Mouse (Mus musculus) neural tube, embryonic 11.5 days (tissue): ENCODE results near the gene Snrnp200. TPM values are rescaled to one million over a fixed set of nuclear protein-coding genes. Genes with fewer than 3 reads are reported as not detected.
"Not testable (repeated sequence)": the region's sequence is repeated elsewhere in the genome, so short reads cannot be mapped to it uniquely, and the experiment has no call there.

Experiments used
- ATAC-seq: fragments of 200-750 bp; cut with Nextera tagmentation; 2 replicates; pipeline ENCODE4 v1.8.0; 2017; ENCODE audit warnings: moderate number of reproducible peaks, mild to moderate bottlenecking, moderate TSS enrichment, moderate library complexity; ENCODE audit not compliant: insufficient read depth, low FRiP score, low TSS enrichment
- DNase-seq: peaks from one replicate; pipeline ENCODE4 v3.0.0-alpha.2; 2015; ENCODE audit warnings: low spot score
- H3K27ac ChIP-seq: fragments of 300-500 bp; sonication (generic); 2 replicates; pipeline ENCODE4 v1.5.1; 2014; ENCODE audit warnings: low read depth, mild to moderate bottlenecking, low read length
- H3K27me3 ChIP-seq: fragments of 300-500 bp; sonication (generic); 2 replicates; pipeline ENCODE4 v1.6.1; 2014; ENCODE audit warnings: mild to moderate bottlenecking, low read length, mixed read lengths; ENCODE audit not compliant: control insufficient read depth, insufficient read depth
- H3K36me3 ChIP-seq: fragments of 300-500 bp; sonication (generic); 2 replicates; pipeline ENCODE4 v1.6.1; 2014; ENCODE audit warnings: mild to moderate bottlenecking, low read length, moderate library complexity, mixed read lengths; ENCODE audit not compliant: control insufficient read depth, insufficient read depth
- H3K4me1 ChIP-seq: fragments of 300-500 bp; sonication (generic); 2 replicates; pipeline ENCODE4 v1.6.1; 2014; ENCODE audit warnings: low read length, mixed read lengths; ENCODE audit not compliant: control insufficient read depth, insufficient read depth
- H3K4me2 ChIP-seq: fragments of 300-500 bp; sonication (generic); 2 replicates; pipeline ENCODE4 v1.6.1; 2014; ENCODE audit warnings: low read depth, mild to moderate bottlenecking, moderate library complexity
- H3K4me3 ChIP-seq: fragments of 300-500 bp; sonication (generic); 2 replicates; pipeline ENCODE4 v1.5.1; 2014; ENCODE audit warnings: low read depth, low read length
- H3K9ac ChIP-seq: fragments of 300-500 bp; sonication (generic); 2 replicates; pipeline ENCODE4 v1.6.1; 2014; ENCODE audit warnings: mild to moderate bottlenecking, low read length
- H3K9me3 ChIP-seq: fragments of 300-500 bp; sonication (generic); 2 replicates; pipeline ENCODE4 v1.6.1; 2016; ENCODE audit warnings: low read length; ENCODE audit not compliant: control insufficient read depth
- WGBS: fragments of 180-500 bp; shearing (Covaris S2); extraction: QIAGEN DNeasy Blood & Tissue Kit; methylation state at CpG from one replicate; pipeline ENCODE4 v1.1.7; 2014; 5-methylcytosine and 5-hydroxymethylcytosine counted together
- polyA plus RNA-seq: library from polyadenylated mRNA; unstranded; fragments of >200 nt; fragmentation: Nextera tagmentation; extraction: Ambion mirVana; gene quantifications from 2 replicates; pipeline ENCODE4 v1.2.1, GENCODE M21; 2014

The Snrnp200 gene
- polyA plus RNA-seq = 100 and 110 TPM in 2 replicates

GRCm38 (mm10) chr2:127207547-127208451 is at the start of gene Snrnp200, which contains the start of gene 1810024B03Rik:
Snrnp200 (plus strand) TSS chr2:127208386.
1810024B03Rik (minus strand) TSS chr2:127208280.
- DNase-seq = peak; percentile 95
- no peak within 1 kb of the TSS for H3K27ac ChIP-seq
- peak within 1 kb of the TSS; percentile 72 for H3K4me2 ChIP-seq
- H3K9ac ChIP-seq = peak within 1 kb of the TSS; percentile 68
- H3K36me3 ChIP-seq = peaks cover 13% of the 10 kb centered on the region
- peak within 1 kb of the TSS; percentile 56 for H3K4me3 ChIP-seq
- ATAC-seq = peak; percentile 98
- H3K27me3 ChIP-seq = no peaks in the 10 kb centered on the region
- WGBS = 12% methylated on average over 36 of the region's 36 CpGs
- H3K9me3 ChIP-seq = no peaks in the 10 kb centered on the region
- H3K4me1 ChIP-seq = peaks cover 7% of the 10 kb centered on the region; the same call in 1 of the 2 replicates

DNA sequence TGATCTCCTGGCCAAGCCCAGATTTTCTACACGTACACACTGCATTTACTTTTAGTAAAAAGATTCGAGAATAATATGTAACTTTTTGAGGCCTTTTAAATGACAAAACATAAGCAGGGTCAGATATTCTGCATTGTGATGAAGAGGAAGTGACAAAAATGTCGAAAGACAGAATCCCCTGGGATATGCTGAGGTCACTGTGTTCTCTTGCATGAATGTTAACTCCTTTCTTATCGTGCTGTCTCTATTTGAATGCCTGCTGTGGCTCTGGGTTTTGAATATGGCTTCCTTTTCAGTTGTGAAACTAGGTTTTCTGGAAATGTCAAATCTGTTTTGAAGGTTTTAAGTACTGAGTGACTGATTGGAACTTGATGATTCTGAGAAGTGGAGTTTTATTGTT is 42.5 kb upstream of the Snrnp200 start:
- H3K36me3 ChIP-seq = no peaks in the 10 kb centered on the region
- no peaks in the 10 kb centered on the region for H3K4me1 ChIP-seq
- no peaks in the 10 kb centered on the region for H3K27me3 ChIP-seq
- no peaks in the 10 kb centered on the region for H3K9me3 ChIP-seq
- no peak for DNase-seq
- no peak for ATAC-seq
- H3K9ac ChIP-seq = no peak overlapping the region
- H3K4me2 ChIP-seq = no peak overlapping the region
- 64% methylated on average over 4 of the region's 4 CpGs for WGBS
- H3K4me3 ChIP-seq = no peak overlapping the region
- no peak overlapping the region for H3K27ac ChIP-seq

DNA sequence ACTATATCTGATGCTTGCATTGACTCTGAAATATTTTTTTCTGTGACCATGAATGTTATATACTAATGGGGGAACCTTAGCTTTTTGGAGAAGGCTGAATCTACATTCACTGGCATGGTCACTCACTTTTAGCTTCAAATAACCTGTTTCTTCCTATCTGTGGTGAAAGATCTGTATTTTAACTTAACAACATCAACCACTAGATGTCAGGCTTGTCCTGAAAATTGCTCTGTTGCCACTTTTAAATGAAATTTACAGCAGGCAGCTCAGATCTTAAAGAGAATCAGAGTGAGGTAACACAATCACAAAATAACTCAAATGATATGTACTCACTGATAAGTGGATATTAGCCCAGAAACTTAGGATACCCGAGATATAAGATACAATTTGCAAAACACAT is 41.9 kb upstream of the Snrnp200 start:
- not testable (repeated sequence) for H3K4me1 ChIP-seq, H3K4me2 ChIP-seq, H3K27ac ChIP-seq, H3K27me3 ChIP-seq, H3K36me3 ChIP-seq, ATAC-seq, H3K4me3 ChIP-seq, H3K9me3 ChIP-seq, H3K9ac ChIP-seq
- DNase-seq = peak; percentile 12
- WGBS = 4% methylated on average over 1 of the region's 1 CpGs

DNA sequence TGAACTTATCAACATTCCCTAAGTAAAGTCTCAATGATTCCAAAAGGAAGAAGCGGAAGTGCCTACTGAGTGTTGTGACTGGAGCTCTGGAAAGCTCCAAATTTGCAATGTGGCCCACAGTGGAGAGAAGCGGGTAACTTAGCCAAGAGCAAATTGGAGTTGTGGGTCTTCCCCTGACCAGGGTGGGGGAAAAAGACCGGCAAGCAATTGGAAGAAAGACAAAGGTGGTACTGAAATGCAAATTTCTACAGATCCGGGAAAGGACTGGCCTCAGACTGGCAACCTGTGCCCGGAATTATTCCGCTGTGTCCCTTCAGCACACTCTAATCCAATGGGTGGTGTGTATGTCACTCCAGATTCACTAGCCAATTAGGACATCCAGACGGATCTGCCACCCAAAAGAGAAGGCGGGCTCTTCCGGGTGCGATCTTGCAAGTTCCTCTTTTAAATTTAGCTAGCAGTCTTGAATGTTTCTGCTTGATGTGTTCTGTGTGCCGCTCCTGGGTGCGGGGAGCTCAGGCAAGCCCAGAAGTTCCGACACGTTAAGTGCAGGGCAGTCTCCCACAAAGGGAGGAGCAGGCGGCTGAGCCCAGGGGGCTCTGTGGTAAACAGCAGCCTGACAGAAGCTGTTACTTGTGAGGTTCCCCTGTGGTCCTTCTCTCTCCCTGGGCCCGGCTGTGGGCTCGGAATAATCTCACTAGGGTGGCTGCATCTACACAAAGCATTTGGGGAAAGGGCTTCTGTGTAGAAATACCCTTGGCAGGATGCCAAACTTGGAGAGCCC is 25.4 kb upstream of the Snrnp200 start:
- 3% methylated on average over 17 of the region's 17 CpGs for WGBS
- Histone ChIP-seq H3K9me3 (no peaks in the 10 kb centered on the region), H3K4me2 (peak overlapping the region; percentile 68), H3K9ac (peak overlapping the region; percentile 83), H3K4me1 (no peaks in the 10 kb centered on the region), H3K36me3 (no peaks in the 10 kb centered on the region), H3K4me3 (peak overlapping the region; percentile 50), H3K27me3 (no peaks in the 10 kb centered on the region), H3K27ac (0 out of 2 replicates have a peak overlapping the region, but pooled peaks have one; percentile 60)
- peak; percentile 100 for ATAC-seq
- peak; percentile 80 for DNase-seq

GRCm38 (mm10) chr2:127189574-127189973 is 18.6 kb upstream of the Snrnp200 start:
- H3K9me3 ChIP-seq = no peaks in the 10 kb centered on the region
- no peaks in the 10 kb centered on the region for H3K36me3 ChIP-seq
- no peak overlapping the region for H3K4me3 ChIP-seq
- H3K27me3 ChIP-seq = no peaks in the 10 kb centered on the region
- H3K27ac ChIP-seq = no peak overlapping the region
- no peaks in the 10 kb centered on the region for H3K4me1 ChIP-seq
- no peak overlapping the region for H3K4me2 ChIP-seq
- DNase-seq (no peak), ATAC-seq (no peak)
- no peak overlapping the region for H3K9ac ChIP-seq

- H3K27me3 ChIP-seq = no peaks in the 10 kb centered on the region
- H3K9me3 ChIP-seq = no peaks in the 10 kb centered on the region
- H3K27ac ChIP-seq = no peak overlapping the region
- H3K36me3 ChIP-seq = no peaks in the 10 kb centered on the region; the same call in 1 of the 2 replicates
- H3K4me1 ChIP-seq = peaks cover 7% of the 10 kb centered on the region; the same call in 1 of the 2 replicates
- no peak overlapping the region for H3K9ac ChIP-seq
- 40% methylated on average over 3 of the region's 3 CpGs for WGBS
- ATAC-seq (no peak), DNase-seq (peak; percentile 52)
- no peak overlapping the region for H3K4me2 ChIP-seq
- H3K4me3 ChIP-seq = no peak overlapping the region
These were observed 3.3 kb upstream of the Snrnp200 start for GRCm38 (mm10) chr2:127204932-127205331.

DNA sequence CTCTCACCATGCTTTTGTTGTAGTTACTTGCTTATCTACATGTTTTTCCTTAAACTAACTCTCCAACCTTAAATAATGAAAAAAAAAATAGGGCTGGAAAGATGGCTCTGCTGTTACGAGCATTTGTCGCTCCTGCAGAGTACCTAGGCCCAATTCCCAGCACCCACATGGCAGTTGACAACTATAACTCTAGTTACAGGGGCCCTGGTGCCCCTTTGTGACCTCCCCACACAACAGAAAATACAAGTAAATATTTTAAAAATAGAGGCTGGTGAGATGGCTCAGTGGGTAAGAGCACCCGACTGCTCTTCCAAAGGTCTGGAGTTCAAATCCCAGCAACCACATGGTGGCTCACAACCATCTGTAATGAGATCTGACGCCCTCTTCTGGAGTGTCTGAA is 2.2 kb upstream of the Snrnp200 start:
- H3K27ac ChIP-seq, H3K4me2 ChIP-seq, DNase-seq, H3K27me3 ChIP-seq, H3K4me3 ChIP-seq, H3K4me1 ChIP-seq, H3K9me3 ChIP-seq, H3K9ac ChIP-seq, H3K36me3 ChIP-seq, ATAC-seq: not testable (repeated sequence)
- 94% methylated on average over 4 of the region's 4 CpGs for WGBS

DNA sequence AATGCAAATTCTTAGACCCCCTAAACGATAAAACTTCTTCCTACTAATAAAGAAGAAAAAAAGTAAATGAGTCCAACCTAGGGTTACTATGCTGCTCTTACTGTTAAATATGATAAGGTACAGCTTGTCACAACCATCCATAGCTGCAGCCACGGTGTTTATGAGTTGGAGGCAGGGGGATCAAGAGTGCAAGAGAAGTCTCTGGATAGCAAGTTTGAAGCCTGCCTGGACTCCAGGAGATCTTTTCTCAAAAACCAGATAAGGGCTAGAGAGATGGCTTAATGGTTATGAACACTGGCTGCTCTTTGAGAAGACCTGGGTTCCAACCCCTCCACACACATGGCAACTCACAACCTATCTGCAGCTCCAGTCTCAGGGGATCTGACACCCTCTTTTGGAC is 1.3 kb upstream of the Snrnp200 start:
- Histone ChIP-seq H3K4me1 (peaks cover 7% of the 10 kb centered on the region; the same call in 1 of the 2 replicates), H3K27ac (no peak overlapping the region), H3K27me3 (no peaks in the 10 kb centered on the region), H3K4me3 (no peak overlapping the region), H3K9ac (no peak overlapping the region), H3K9me3 (no peaks in the 10 kb centered on the region), H3K4me2 (no peak overlapping the region), H3K36me3 (peaks cover 7% of the 10 kb centered on the region)
- DNase-seq = no peak
- 89% methylated on average over 2 of the region's 2 CpGs for WGBS
- ATAC-seq = no peak
